Mouse (Mus musculus): ENCODE results near the gene Ncbp2.

The Ncbp2 gene

GRCm38 (mm10) chr16:32009913-32010312 is 61.6 kb downstream of the Ncbp2 start:
- peak; percentile 10 for DNase-seq (ENCODE audit: inconsistent ontology term)

GRCm38 (mm10) chr16:32010330-32010729 is 62.0 kb downstream of the Ncbp2 start:
- no peak for DNase-seq (ENCODE audit: inconsistent ontology term)

Measured in Muller cell, postnatal 12 days (primary cell).